In genomic region chr15:91049496-91050441, GRCm38 (mm10) we compare ENCODE assay signal across 8 mouse cellular contexts. TPM values are rescaled to one million over a fixed set of nuclear protein-coding genes. Genes with fewer than 3 reads are reported as not detected.
DNase-seq lines count a peak whose midpoint lies in the region; ATAC-seq and TF ChIP-seq lines count a peak whose summit lies in the region.

TSS of gene Kif21a (minus strand) at chr15:91049948.

- no peaks in the 10 kb centered on the region for H3K4me1 ChIP-seq in ES-Bruce4 (ENCODE audit: control insufficient read depth, insufficient read depth, low read length)
- H3K4me1 ChIP-seq in forebrain, embryonic 14.5 days (ENCODE audit: control insufficient read depth, insufficient read depth, low read length), result peaks cover 28% of the 10 kb centered on the region
- H3K4me1 ChIP-seq in heart, embryonic 16.5 days (ENCODE audit: control insufficient read depth, insufficient read depth, low read length), result peaks cover 6% of the 10 kb centered on the region
- H3K4me1 ChIP-seq in liver, embryonic 11.5 days (replicated peaks; ENCODE audit: control insufficient read depth, insufficient read depth, low read length), result 0 out of 2 replicates have a peak, but pooled peaks cover 3% of the 10 kb centered on the region

- TF ChIP-seq CTCF in ES-Bruce4 (IDR thresholded peaks at IDR 0.05; ENCODE audit: low read depth, low read length), result no peak

- H3K79me2 ChIP-seq in myocyte (ENCODE audit: control insufficient read depth, insufficient read depth), result peaks cover 5% of the 10 kb centered on the region

- TF ChIP-seq POLR2A in ES-Bruce4 (IDR thresholded peaks at IDR 0.05; ENCODE audit: insufficient read depth, low read length), result no peak
- TF ChIP-seq POLR2A in myocyte (IDR thresholded peaks at IDR 0.05; ENCODE audit: insufficient read length, low read depth), result peak; percentile 87

- H3K27me3 ChIP-seq in ES-Bruce4 (ENCODE audit: control insufficient read depth, insufficient read depth, low read length, poor library complexity, severe bottlenecking) (no peaks in the 10 kb centered on the region), myocyte (ENCODE audit: control insufficient read depth, insufficient read depth, insufficient read length) (no peaks in the 10 kb centered on the region)
- H3K27me3 ChIP-seq in forebrain, embryonic 14.5 days (replicated peaks; ENCODE audit: control insufficient read depth, insufficient read depth, low read length), result no peaks in the 10 kb centered on the region
- no peaks in the 10 kb centered on the region for H3K27me3 ChIP-seq in heart, embryonic 16.5 days (ENCODE audit: control insufficient read depth, insufficient read depth, low read length)
- H3K27me3 ChIP-seq in liver, embryonic 11.5 days (replicated peaks; ENCODE audit: control insufficient read depth, insufficient read depth, low read length), result no peaks in the 10 kb centered on the region

- no peaks in the 10 kb centered on the region for H3K36me3 ChIP-seq in ES-Bruce4 (ENCODE audit: control insufficient read depth, insufficient read depth, low read length, poor library complexity, severe bottlenecking)
- no peaks in the 10 kb centered on the region for H3K36me3 ChIP-seq in forebrain, embryonic 14.5 days (ENCODE audit: control insufficient read depth, insufficient read depth, low read length)
- no peaks in the 10 kb centered on the region for H3K36me3 ChIP-seq in heart, embryonic 16.5 days (ENCODE audit: control insufficient read depth, insufficient read depth)
- no peaks in the 10 kb centered on the region for H3K36me3 ChIP-seq in liver, embryonic 11.5 days (ENCODE audit: control insufficient read depth, insufficient read depth, low read length)
- H3K36me3 ChIP-seq in myocyte (ENCODE audit: control insufficient read depth, insufficient read depth), result no peaks in the 10 kb centered on the region

- no peak for TF ChIP-seq EP300 in ES-Bruce4 (IDR thresholded peaks at IDR 0.05; ENCODE audit: insufficient read depth, low read depth, low read length)

- WGBS in forebrain, embryonic 14.5 days, result under 1% methylated on average over 68 of the region's 89 CpGs
- under 1% methylated on average over 83 of the region's 89 CpGs for WGBS in heart, embryonic 16.5 days
- 1% methylated on average over 75 of the region's 89 CpGs for WGBS in liver, embryonic 11.5 days

- H3ac ChIP-seq in myocyte (ENCODE audit: control insufficient read depth, insufficient read length), result peak within 1 kb of the TSS; percentile 62

- peak; percentile 20 for DNase-seq in c-Kit-positive CD71-positive TER-119-positive erythroid progenitor cells, embryonic 14.5 days (ENCODE audit: low spot score)
- peak; percentile 86 for DNase-seq in forebrain, embryonic 14.5 days (ENCODE audit: low spot score)
- peak; percentile 78 to 90 for DNase-seq in kidney, postnatal 25 days
- peak; percentile 67 for DNase-seq in liver, embryonic 11.5 days (ENCODE audit: low spot score)
- DNase-seq in testis, postnatal 10 days (ENCODE audit: low spot score), result peak; percentile 83

- peak within 1 kb of the TSS; percentile 69 for H3K4me3 ChIP-seq in ES-Bruce4 (ENCODE audit: low read depth, low read length)
- H3K4me3 ChIP-seq in forebrain, embryonic 14.5 days (ENCODE audit: low read depth, low read length), result peak within 1 kb of the TSS; percentile 99
- peak within 1 kb of the TSS; percentile 95 for H3K4me3 ChIP-seq in heart, embryonic 16.5 days (ENCODE audit: low read length)
- peak within 1 kb of the TSS; percentile 69 for H3K4me3 ChIP-seq in liver, embryonic 11.5 days (ENCODE audit: low read depth, low read length)
- H3K4me3 ChIP-seq in myocyte, result peak within 1 kb of the TSS; percentile 36

- peak within 1 kb of the TSS; percentile 72 for H3K9ac ChIP-seq in ES-Bruce4 (ENCODE audit: low read depth, poor library complexity, severe bottlenecking)
- H3K9ac ChIP-seq in forebrain, embryonic 14.5 days (ENCODE audit: low read length), result peak within 1 kb of the TSS; percentile 99
- H3K9ac ChIP-seq in heart, embryonic 16.5 days (ENCODE audit: low read length), result peak within 1 kb of the TSS; percentile 88
- H3K9ac ChIP-seq in liver, embryonic 11.5 days (ENCODE audit: low read depth, low read length), result peak within 1 kb of the TSS; percentile 76

- peak within 1 kb of the TSS; percentile 69 for H3K4me2 ChIP-seq in forebrain, embryonic 14.5 days (ENCODE audit: low read length)
- peak within 1 kb of the TSS; percentile 91 for H3K4me2 ChIP-seq in heart, embryonic 16.5 days (ENCODE audit: low read depth, low read length)
- H3K4me2 ChIP-seq in liver, embryonic 11.5 days, result peak within 1 kb of the TSS; percentile 99
- peak within 1 kb of the TSS; percentile 100 for H3K4me2 ChIP-seq in myocyte (ENCODE audit: low read depth)

- ATAC-seq in forebrain, embryonic 14.5 days, result peak; percentile 89
- peak; percentile 97 for ATAC-seq in heart, embryonic 16.5 days (replicated peaks; ENCODE audit: extremely low read depth, insufficient read depth, low FRiP score)
- peak; percentile 88 for ATAC-seq in liver, embryonic 11.5 days (replicated peaks; ENCODE audit: low FRiP score)

- H3K9me3 ChIP-seq in ES-Bruce4 (replicated peaks; ENCODE audit: control insufficient read depth, insufficient read depth, low read length, poor library complexity, severe bottlenecking), result peaks cover 11% of the 10 kb centered on the region
- no peaks in the 10 kb centered on the region for H3K9me3 ChIP-seq in forebrain, embryonic 14.5 days (replicated peaks; ENCODE audit: control insufficient read depth, low read length)
- H3K9me3 ChIP-seq in heart, embryonic 16.5 days (replicated peaks; ENCODE audit: control insufficient read depth, low read length), result no peaks in the 10 kb centered on the region
- H3K9me3 ChIP-seq in liver, embryonic 11.5 days (ENCODE audit: control insufficient read depth, low read length), result no peaks in the 10 kb centered on the region

- peak within 1 kb of the TSS; percentile 54; the same call in 1 of the 2 replicates for H3K27ac ChIP-seq in ES-Bruce4 (ENCODE audit: insufficient read depth, low read length)
- peak within 1 kb of the TSS; percentile 100 for H3K27ac ChIP-seq in forebrain, embryonic 14.5 days (ENCODE audit: low read depth, low read length)
- peak within 1 kb of the TSS; percentile 87 for H3K27ac ChIP-seq in heart, embryonic 16.5 days (ENCODE audit: low read length)
- peak within 1 kb of the TSS; percentile 78 for H3K27ac ChIP-seq in liver, embryonic 11.5 days (ENCODE audit: low read depth, low read length)

TF ChIP-seq in myocyte, 11 proteins besides CTCF, POLR2A, EP300 and RAD21:
- TF ChIP-seq REST (IDR thresholded peaks at IDR 0.05; ENCODE audit: insufficient read depth, insufficient read length) (peak; percentile 18), MYOD1 (IDR thresholded peaks at IDR 0.05; ENCODE audit: control insufficient read depth in 1 of 3, insufficient read length in 2 of 3, low read depth in 2 of 3) (no peak), TCF3 (IDR thresholded peaks at IDR 0.05; ENCODE audit: insufficient read length, low read depth) (no peak), MYOG (IDR thresholded peaks at IDR 0.05; ENCODE audit: control insufficient read depth in 1 of 3, insufficient read depth in 1 of 3, insufficient read length in 2 of 3, low read depth in 2 of 3) (peak in 1 of 3 experiments; percentile 2), USF1 (IDR thresholded peaks at IDR 0.05; ENCODE audit: low read depth) (no peak), MAX (IDR thresholded peaks at IDR 0.05; ENCODE audit: low read depth) (no peak), CEBPB (IDR thresholded peaks at IDR 0.05; ENCODE audit: insufficient read depth, poor library complexity, severe bottlenecking) (no peak), TCF12 (IDR thresholded peaks at IDR 0.05; ENCODE audit: insufficient read depth, poor library complexity, severe bottlenecking) (no peak), SRF (IDR thresholded peaks at IDR 0.05; ENCODE audit: control insufficient read depth, insufficient read length, low read depth) (peak; percentile 46), E2F4 (IDR thresholded peaks at IDR 0.05; ENCODE audit: insufficient read depth) (no peak), POLR2AphosphoS2 (IDR thresholded peaks at IDR 0.05; ENCODE audit: insufficient read length, low read depth) (peak; percentile 67)

RNA-seq across cellular contexts. Expression of gene Kif21a, which starts in this region (rescaled TPM):
- 14.7 and 17.0 TPM in 2 replicates for polyA plus RNA-seq in ES-Bruce4 (2011; ENCODE audit: insufficient read depth, insufficient read length, low read depth, missing spikeins)
- polyA plus RNA-seq in forebrain, embryonic 14.5 days (2014; fragmentation: Nextera tagmentation; extraction: Ambion mirVana), result 50.3 and 53.6 TPM in 2 replicates
- 4.1 and 5.1 TPM in 2 replicates for polyA plus RNA-seq in heart, embryonic 16.5 days (2015; fragmentation: Nextera tagmentation; extraction: Ambion mirVana)
- 3.6 and 4.1 TPM in 2 replicates for polyA plus RNA-seq in liver, embryonic 11.5 days (2014; fragmentation: Nextera tagmentation; extraction: Ambion mirVana)
- 2.5 TPM for polyA plus RNA-seq in myocyte (2012; fragmentation: generic; extraction: Trizol)

Comparison
In these comparisons a context has a peak if more than half of its experiments do, and no peak if none do; other contexts are left out.
1. Peak in every context shown above with its lines: DNase-seq, ATAC-seq, H3K4me3 ChIP-seq and H3K27ac ChIP-seq.
2. H3K4me3 ChIP-seq: peak in every context shown above with its lines; median percentile 99 in forebrain, embryonic 14.5 days; 95 in heart, embryonic 16.5 days; 69 in ES-Bruce4; 69 in liver, embryonic 11.5 days; 36 in myocyte.
3. DNase-seq: peak in every context shown above with its lines; median percentile 86 in forebrain, embryonic 14.5 days; 84 in kidney, postnatal 25 days; 83 in testis, postnatal 10 days; 67 in liver, embryonic 11.5 days; 20 in c-Kit-positive CD71-positive TER-119-positive erythroid progenitor cells, embryonic 14.5 days.